Mouse (Mus musculus) left cerebral cortex, adult 2 months (tissue): ENCODE results near the gene Mcl1. TPM values are rescaled to one million over a fixed set of nuclear protein-coding genes. Genes with fewer than 3 reads are reported as not detected.

ENCODE experiments used
- DNase-seq, 2 experiments: peaks; one replicate each; pipeline ENCODE4 v3.0.0; 2021 to 2022; ENCODE audit warnings: low spot score in 2 of 2, mixed read lengths in 1 of 2; ENCODE audit errors: extremely low spot score in 1 of 2
- H3K27ac ChIP-seq: fragments of 200-600 bp; 2 replicates; pipeline ENCODE4 v1.8.1; 2022
- H3K4me3 ChIP-seq: fragments of 200-600 bp; 2 replicates; pipeline ENCODE4 v1.8.1; 2022
- CTCF ChIP-seq: fragments of 200-600 bp; IDR thresholded peaks from 2 replicates; pipeline ENCODE4 v1.8.1; 2022; ENCODE audit warnings: antibody characterized with exemption, mild to moderate bottlenecking, moderate library complexity
- intact Hi-C: fragments of 180-260 bp; cut with DNase I; formaldehyde crosslinking; loops from one replicate; pipeline ENCODE4 v1.15.1; 2025
- total RNA-seq, 2 experiments: library from RNA; stranded (reverse); gene quantifications; 2 replicates each; pipeline ENCODE4 v1.2.3; 2021

Mcl1 gene
- total RNA-seq, 2 experiments from 2014 or later, result 52.7 to 60.9 TPM

DNA sequence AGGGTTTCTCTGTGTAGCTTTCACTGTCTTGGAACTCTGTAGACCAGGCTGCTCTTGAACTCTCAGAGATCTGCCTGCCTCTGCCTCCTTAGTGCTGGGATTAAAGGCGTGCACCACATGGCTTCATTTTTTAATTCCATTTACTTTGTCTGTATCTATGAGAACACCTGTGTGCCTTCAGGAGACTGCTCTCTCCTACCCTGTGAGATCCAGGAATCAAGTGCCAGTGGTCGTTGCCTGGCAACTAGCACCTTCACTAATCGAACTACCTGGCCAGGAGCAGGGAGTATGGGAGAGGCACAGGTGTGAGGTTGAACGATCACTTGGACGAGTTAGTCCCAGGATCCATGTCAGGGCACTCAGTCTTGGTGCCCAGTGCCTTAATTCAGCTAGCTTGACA is 12.6 kb downstream of the Mcl1 start:
- intact Hi-C loops, result loop anchor here (5.0 kb wide), 1 partner anchor 154 kb away; no protein-coding TSS in a partner anchor
- H3K27ac ChIP-seq, result no peak overlapping the region
- DNase-seq, result no peak
- no peak for TF ChIP-seq CTCF
- H3K4me3 ChIP-seq, result no peak overlapping the region

DNA sequence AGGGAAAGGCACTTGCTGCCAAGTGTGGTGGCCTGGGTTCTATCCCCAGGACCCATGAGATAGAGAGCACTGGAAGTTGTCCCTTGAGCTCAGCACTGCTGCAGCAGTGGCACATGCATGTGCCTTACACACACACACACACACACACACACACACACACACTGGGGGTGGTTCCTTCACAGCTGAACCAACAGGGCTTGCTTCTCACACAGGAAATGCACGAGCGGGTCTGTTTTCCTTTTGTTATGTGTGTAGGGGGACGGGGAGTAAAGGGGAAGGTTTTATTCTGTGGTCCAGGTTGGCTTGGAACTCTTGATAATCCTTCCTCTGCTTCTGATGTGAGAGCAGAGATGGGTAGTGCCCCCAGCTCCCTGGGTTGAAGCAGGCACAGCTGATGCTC is 13.9 kb downstream of the Mcl1 start:
- DNase-seq, result no peak
- intact Hi-C loops, result loop anchor here (5.0 kb wide), 1 partner anchor 155 kb away; no protein-coding TSS in a partner anchor
- no peak for TF ChIP-seq CTCF
- H3K4me3 ChIP-seq, result no peak overlapping the region
- H3K27ac ChIP-seq, result no peak overlapping the region

GRCm38 (mm10) chr3:95672861-95673706 is 14.5 kb downstream of the Mcl1 start:
- intact Hi-C loops, result loop anchor here (5.0 kb wide), 1 partner anchor 156 kb away; no protein-coding TSS in a partner anchor
- no peak for TF ChIP-seq CTCF
- H3K27ac ChIP-seq, result no peak overlapping the region; the same call in 1 of the 2 replicates

GRCm38 (mm10) chr3:95673707-95674211 is 15.2 kb downstream of the Mcl1 start:
- H3K4me3 ChIP-seq, result no peak overlapping the region
- no peak for TF ChIP-seq CTCF
- DNase-seq, result no peak
- H3K27ac ChIP-seq, result peak overlapping the region; percentile 83
- intact Hi-C loops, result loop anchor here (5.0 kb wide), 1 partner anchor 156 kb away; no protein-coding TSS in a partner anchor

More at GRCm38 (mm10) chr3:95672861-95673706, 14.5 kb downstream of the Mcl1 start:
- H3K4me3 ChIP-seq, result no peak overlapping the region
- no peak for DNase-seq

GRCm38 (mm10) chr3:95674236-95674635 is 15.6 kb downstream of the Mcl1 start:
- no peak for DNase-seq
- peak overlapping the region; percentile 83 for H3K27ac ChIP-seq
- intact Hi-C loops, result loop anchor here (5.0 kb wide), 1 partner anchor 157 kb away; no protein-coding TSS in a partner anchor

DNA sequence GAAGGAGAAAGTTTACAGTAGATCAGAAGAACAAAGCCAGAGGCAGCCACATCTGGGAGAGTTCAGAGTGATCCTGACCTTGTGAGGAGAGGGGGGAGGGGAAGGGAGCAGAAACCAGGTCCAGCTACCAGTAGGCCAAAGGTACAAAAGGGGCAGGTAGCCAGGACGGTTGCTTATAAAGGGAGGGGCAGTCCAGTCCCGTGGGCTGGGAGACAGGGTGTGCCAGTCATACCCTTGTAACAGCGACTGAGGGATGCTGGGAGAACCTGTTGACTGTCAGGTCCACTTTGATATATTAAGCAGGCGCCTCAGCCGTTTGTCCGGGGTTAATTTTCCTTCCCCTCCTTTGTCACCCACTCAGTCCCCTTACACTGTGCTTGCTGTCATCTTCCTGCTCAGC is 16.2 kb downstream of the Mcl1 start:
- no peak for TF ChIP-seq CTCF
- intact Hi-C loops, result loop anchor here (5.0 kb wide), 1 partner anchor 158 kb away; no protein-coding TSS in a partner anchor
- no peak overlapping the region for H3K4me3 ChIP-seq
- no peak for DNase-seq
- H3K27ac ChIP-seq, result peak overlapping the region; percentile 83

More at GRCm38 (mm10) chr3:95674236-95674635, 15.6 kb downstream of the Mcl1 start:
- no peak for TF ChIP-seq CTCF
- no peak overlapping the region for H3K4me3 ChIP-seq

- intact Hi-C loops, result no loop called here
- H3K27ac ChIP-seq, result peak overlapping the region; percentile 83
- TF ChIP-seq CTCF, result peak; percentile 90
- no peak overlapping the region for H3K4me3 ChIP-seq
- DNase-seq, result peak; percentile 38 to 49
Observed at GRCm38 (mm10) chr3:95675301-95676092, 16.9 kb downstream of the Mcl1 start.

GRCm38 (mm10) chr3:95676745-95677419 is 18.3 kb downstream of the Mcl1 start:
- H3K27ac ChIP-seq, result peak overlapping the region; percentile 83

DNA sequence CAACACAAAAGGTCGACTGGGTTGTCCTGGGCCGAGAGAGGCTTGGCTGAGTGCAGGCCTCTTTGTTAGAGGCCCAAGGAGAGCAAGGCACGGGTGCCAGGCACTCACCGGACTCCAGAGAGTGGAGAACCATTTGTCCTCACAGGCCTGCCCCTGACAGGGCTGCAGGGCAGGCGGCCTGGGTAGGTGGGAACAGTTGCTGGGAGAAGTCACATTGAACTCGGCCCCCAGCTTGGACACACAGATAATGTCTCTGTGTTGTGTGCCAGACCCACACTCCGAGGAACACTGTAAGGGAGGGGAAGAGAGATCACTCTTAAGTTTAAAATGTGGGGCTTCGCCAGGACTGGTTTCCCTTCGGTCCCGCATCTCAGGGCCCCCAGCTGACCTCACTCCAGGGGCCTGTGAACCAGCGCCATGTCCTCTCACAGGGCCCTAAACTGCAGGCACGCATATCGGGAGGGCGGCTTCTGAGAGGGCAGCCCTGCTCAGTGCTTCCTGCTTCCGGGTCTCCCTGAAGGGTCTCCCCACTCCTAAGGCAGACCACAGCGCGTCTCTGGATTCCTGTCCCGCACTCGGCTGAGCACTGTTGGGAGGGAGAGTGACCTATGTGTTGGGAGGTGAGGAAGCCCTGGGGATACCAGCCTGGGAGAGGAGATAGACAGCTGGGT is 19.0 kb downstream of the Mcl1 start:
- H3K27ac ChIP-seq, result peak overlapping the region; percentile 48
- DNase-seq, result no peak
- no peak overlapping the region for H3K4me3 ChIP-seq
- no peak for TF ChIP-seq CTCF
- intact Hi-C loops, result no loop called here

More at GRCm38 (mm10) chr3:95676745-95677419, 18.3 kb downstream of the Mcl1 start:
- peak; percentile 80 for TF ChIP-seq CTCF
- intact Hi-C loops, result no loop called here
- no peak overlapping the region for H3K4me3 ChIP-seq
- peak in 1 of 2 experiments; percentile 46 for DNase-seq

DNA sequence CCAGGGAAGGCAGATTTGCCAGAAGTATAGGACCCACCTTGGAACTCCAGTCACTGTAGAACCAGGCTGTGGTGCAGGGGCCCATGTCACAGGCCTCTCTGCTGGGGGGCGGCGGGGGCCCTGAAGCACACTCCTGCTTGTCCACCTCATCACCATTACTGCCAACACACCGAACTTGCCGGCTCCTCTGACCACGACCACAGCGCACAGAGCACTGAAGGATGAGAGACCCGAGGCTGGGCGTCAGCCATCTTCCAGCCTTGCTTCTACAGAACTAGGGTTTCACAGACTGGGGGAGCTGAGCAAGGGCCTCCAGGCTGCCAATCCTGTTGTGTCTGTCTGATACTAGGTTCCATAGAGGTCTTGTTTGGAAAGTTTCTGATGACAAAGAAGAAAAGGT is 21.0 kb downstream of the Mcl1 start:
- Histone ChIP-seq H3K4me3 (no peak overlapping the region), H3K27ac (no peak overlapping the region)
- DNase-seq, result no peak
- no peak for TF ChIP-seq CTCF
- intact Hi-C loops, result no loop called here
